Mouse (Mus musculus) ES-E14 (cell line): ENCODE measurements around the gene Casc3. TPM values are rescaled to one million over a fixed set of nuclear protein-coding genes. Genes with fewer than 3 reads are reported as not detected.

Experiments
- DNase-seq: peaks from one replicate; pipeline ENCODE4 v3.0.0-alpha.2; 2013; ENCODE audit warnings: low read depth, low spot score
- H3K27ac ChIP-seq: 2 replicates; pipeline ENCODE4 v1.5.1; 2012; ENCODE audit warnings: low read depth, mild to moderate bottlenecking, low read length, moderate library complexity, mixed read lengths; ENCODE audit not compliant: poor library complexity, insufficient read depth, severe bottlenecking
- H3K36me3 ChIP-seq: 2 replicates; pipeline ENCODE4 v1.6.1; 2012; ENCODE audit warnings: mild to moderate bottlenecking, low read length, moderate library complexity, mixed read lengths; ENCODE audit not compliant: control insufficient read depth, poor library complexity, insufficient read depth, severe bottlenecking
- H3K4me1 ChIP-seq, 2 experiments: fragments of 150-350 bp in 1 of 2; sonication (generic) in 1 of 2; 2 replicates each; pipeline ENCODE4 v1.6.1; 2012; ENCODE audit warnings: low read length in 2 of 2, mild to moderate bottlenecking in 1 of 2, mixed read lengths in 1 of 2; ENCODE audit not compliant: control insufficient read depth in 2 of 2, insufficient read depth in 2 of 2, poor library complexity in 1 of 2
- H3K4me3 ChIP-seq, 2 experiments: fragments of 150-350 bp in 1 of 2; sonication (generic) in 1 of 2; 2 replicates each; pipeline ENCODE4 v1.5.1; 2012; ENCODE audit warnings: low read length in 2 of 2, low read depth in 1 of 2, mild to moderate bottlenecking in 1 of 2, mixed read lengths in 1 of 2; ENCODE audit not compliant: insufficient read depth in 1 of 2, poor library complexity in 1 of 2, severe bottlenecking in 1 of 2
- H3K9ac ChIP-seq: 2 replicates; pipeline ENCODE4 v1.6.1; 2012; ENCODE audit warnings: low read depth, mild to moderate bottlenecking, low read length, mixed read lengths; ENCODE audit not compliant: poor library complexity, insufficient read depth, severe bottlenecking
- H3K9me3 ChIP-seq: fragments of 150-350 bp; sonication (generic); 2 replicates; pipeline ENCODE4 v1.6.1; 2012; ENCODE audit warnings: low read depth, mild to moderate bottlenecking, low read length; ENCODE audit not compliant: control insufficient read depth, insufficient read depth
- CHD2 ChIP-seq: IDR thresholded peaks from 2 replicates; pipeline ENCODE4 v1.6.1; 2014; ENCODE audit warnings: mild to moderate bottlenecking, low read depth, low read length, inconsistent platforms
- HCFC1 ChIP-seq: IDR thresholded peaks from 2 replicates; pipeline ENCODE4 v1.6.1; 2012; ENCODE audit warnings: low read length, inconsistent platforms, borderline replicate concordance; ENCODE audit not compliant: insufficient read depth
- MAFK ChIP-seq: IDR thresholded peaks from 2 replicates; pipeline ENCODE4 v1.6.1; 2014; ENCODE audit warnings: mild to moderate bottlenecking, low read depth, low read length, inconsistent platforms; ENCODE audit not compliant: insufficient read depth
- ZC3H11A ChIP-seq: IDR thresholded peaks from 2 replicates; pipeline ENCODE4 v1.6.1; 2012; ENCODE audit warnings: low read depth, mild to moderate bottlenecking, inconsistent platforms, low read length, borderline replicate concordance
- ZNF384 ChIP-seq: IDR thresholded peaks from 2 replicates; pipeline ENCODE4 v1.6.1; 2012; ENCODE audit warnings: low read depth, low read length, inconsistent platforms
- in situ Hi-C, 2 experiments: fragments of 600-800 bp; cut with MboI; formaldehyde crosslinking; loops; one replicate each; pipeline ENCODE4 v1.15.1; 2025; ENCODE audit warnings: low sequenced_read_pairs in 2 of 2, inconsistent platforms in 1 of 2; ENCODE audit not compliant: unreplicated experiment in 2 of 2
- total RNA-seq: library from RNA; depleted of rRNA; stranded (reverse); fragments of 300-350 nt; gene quantifications from 2 replicates; pipeline ENCODE4 v1.2.3, GENCODE M21; 2012

The Casc3 gene
- total RNA-seq, 1 experiment = 14.6 TPM

DNA sequence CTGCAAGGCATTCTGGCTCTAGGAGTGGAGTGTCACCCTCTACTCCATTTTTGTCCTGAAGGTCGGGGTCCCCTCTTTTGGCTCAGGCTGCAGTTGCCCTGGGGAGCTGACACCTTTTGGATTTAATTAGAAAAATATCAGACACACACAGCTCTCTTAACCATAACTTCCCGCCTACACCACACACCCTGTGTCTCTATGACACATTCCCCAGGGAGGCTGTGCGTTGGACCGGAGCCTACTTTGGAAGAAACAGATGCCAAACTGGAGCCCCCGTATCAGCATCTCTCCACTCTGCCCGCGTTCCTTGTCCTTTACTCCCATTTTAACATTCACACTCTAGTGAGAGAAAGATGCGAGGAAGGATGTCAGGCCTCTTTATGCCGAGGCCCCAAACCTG lies 33.8 kb downstream of the Casc3 start:
- H3K9me3 ChIP-seq = no peaks in the 10 kb centered on the region
- in situ Hi-C loops = no loop called here
- H3K4me3 ChIP-seq = no peak overlapping the region
- no peak overlapping the region for H3K9ac ChIP-seq
- no peaks in the 10 kb centered on the region for H3K36me3 ChIP-seq
- H3K27ac ChIP-seq = no peak overlapping the region
- TF ChIP-seq ZNF384 (no peak), CHD2 (no peak), ZC3H11A (no peak), HCFC1 (no peak), MAFK (no peak)
- peaks cover 7 to 21% of the 10 kb centered on the region in 2 experiments; a peak in 3 of 4 replicates for H3K4me1 ChIP-seq
- no peak for DNase-seq

DNA sequence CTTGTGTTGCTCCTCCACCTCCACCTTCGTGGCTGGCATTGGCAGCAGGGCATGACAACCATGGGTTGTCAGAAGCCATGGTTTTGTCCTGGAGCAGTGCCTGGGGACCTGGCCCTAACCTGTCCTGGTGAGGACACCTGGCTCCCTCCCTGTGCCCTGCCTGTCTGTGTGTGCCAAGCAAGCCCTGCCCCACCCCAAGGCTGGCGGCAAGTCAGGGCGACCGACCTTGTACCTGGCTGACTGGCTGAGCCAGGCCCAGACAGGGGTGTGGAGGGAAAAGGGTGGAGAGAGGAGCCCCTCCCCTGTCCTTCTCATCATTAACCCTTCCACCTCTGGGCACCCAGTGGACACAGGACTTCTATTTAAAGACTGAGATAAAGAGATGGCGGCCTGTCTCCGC lies 34.7 kb downstream of the Casc3 start:
- Histone ChIP-seq H3K9ac (no peak overlapping the region), H3K9me3 (no peaks in the 10 kb centered on the region), H3K4me3 (no peak overlapping the region), H3K36me3 (no peaks in the 10 kb centered on the region), H3K4me1 (peaks cover 4 to 20% of the 10 kb centered on the region in 2 experiments; a peak in 3 of 4 replicates), H3K27ac (no peak overlapping the region)
- in situ Hi-C loops = no loop called here
- DNase-seq = no peak
- no peak for TF ChIP-seq ZC3H11A
- TF ChIP-seq HCFC1 = no peak
- no peak for TF ChIP-seq MAFK
- no peak for TF ChIP-seq ZNF384
- TF ChIP-seq CHD2 = no peak

DNA sequence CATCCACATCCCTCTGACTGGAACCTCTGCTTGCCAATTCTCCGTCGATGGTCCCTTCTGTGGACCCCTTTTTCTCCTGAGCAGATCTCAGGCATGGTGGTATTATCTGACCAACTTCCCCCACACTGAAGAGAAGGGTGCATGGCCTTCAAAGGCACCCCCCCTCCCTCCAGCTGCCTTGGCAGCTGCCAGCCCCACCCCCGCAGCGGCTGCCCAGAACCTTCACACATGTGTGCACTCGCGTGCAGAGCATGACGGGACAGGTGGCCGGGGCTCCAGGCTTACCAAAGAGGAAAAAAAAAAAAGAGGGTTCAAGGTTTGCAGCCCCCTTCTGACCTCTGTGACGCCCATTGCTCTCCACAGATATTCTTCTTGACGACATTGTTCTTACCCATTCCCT lies 35.2 kb downstream of the Casc3 start:
- in situ Hi-C loops = no loop called here

DNA sequence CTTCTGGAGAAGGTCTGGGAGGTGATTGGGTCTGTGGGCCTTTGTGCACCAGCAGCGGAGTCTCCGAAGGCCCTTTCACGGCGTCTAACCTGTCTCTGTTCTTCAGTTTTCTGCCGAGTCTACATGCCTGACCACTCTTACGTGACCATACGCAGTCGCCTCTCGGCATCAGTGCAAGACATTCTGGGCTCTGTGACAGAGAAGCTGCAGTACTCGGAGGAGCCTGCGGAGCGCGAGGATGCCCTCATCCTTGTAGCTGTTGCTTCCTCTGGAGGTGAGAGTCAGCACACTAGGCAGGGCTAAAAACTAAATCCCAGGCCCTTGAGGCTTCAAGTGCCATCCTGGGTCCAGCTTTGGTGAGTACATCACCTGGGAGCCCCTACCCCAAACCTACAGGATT lies 41.3 kb downstream of the Casc3 start:
- peak overlapping the region; percentile 33; the same call in 1 of the 2 replicates for H3K27ac ChIP-seq
- H3K9ac ChIP-seq = peak overlapping the region; percentile 23; the same call in 1 of the 2 replicates
- peaks cover 4 to 20% of the 10 kb centered on the region in 2 experiments; a peak in 1 of 4 replicates for H3K4me1 ChIP-seq
- H3K36me3 ChIP-seq = no peaks in the 10 kb centered on the region
- H3K9me3 ChIP-seq = no peaks in the 10 kb centered on the region
- no peak for DNase-seq
- TF ChIP-seq MAFK = no peak
- no peak overlapping the region for H3K4me3 ChIP-seq
- in situ Hi-C loops = no loop called here

More for the DNA sequence above, 35.2 kb downstream of the Casc3 start:
- no peaks in the 10 kb centered on the region for H3K9me3 ChIP-seq
- TF ChIP-seq MAFK (no peak), HCFC1 (no peak), CHD2 (no peak), ZNF384 (no peak), ZC3H11A (no peak)
- H3K27ac ChIP-seq = no peak overlapping the region
- peaks cover 4 to 15% of the 10 kb centered on the region in 2 experiments; a peak in 3 of 4 replicates for H3K4me1 ChIP-seq
- no peak overlapping the region for H3K9ac ChIP-seq
- H3K36me3 ChIP-seq = no peaks in the 10 kb centered on the region
- no peak for DNase-seq
- no peak overlapping the region for H3K4me3 ChIP-seq
